Mouse (Mus musculus): ENCODE results near the gene Fhl3.
"Not testable (repeated sequence)": the region's sequence is repeated elsewhere in the genome, so short reads cannot be mapped to it uniquely, and the experiment has no call there.

The Fhl3 gene

DNA sequence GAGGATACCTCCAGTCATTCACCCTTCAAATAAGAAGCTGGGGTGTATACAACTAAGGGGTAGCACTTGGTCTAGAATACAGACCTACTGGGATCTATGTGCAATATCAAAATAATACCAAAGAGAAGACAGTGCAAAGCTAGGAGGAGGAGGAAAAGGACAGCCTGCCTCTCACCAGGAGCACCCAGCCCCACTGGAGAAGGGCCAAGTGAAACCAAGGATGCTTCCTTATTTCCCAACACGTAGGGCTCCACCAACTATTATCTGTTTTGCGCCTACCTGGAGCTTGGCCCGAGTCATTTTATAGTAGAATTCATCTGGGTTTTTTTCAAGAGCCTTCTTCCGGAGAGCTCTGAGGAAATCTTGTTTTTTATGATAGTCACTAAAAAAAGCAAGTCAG, 17.0 kb upstream of the Fhl3 start:
- no peak for DNase-seq (ENCODE audit: inconsistent ontology term)

DNA sequence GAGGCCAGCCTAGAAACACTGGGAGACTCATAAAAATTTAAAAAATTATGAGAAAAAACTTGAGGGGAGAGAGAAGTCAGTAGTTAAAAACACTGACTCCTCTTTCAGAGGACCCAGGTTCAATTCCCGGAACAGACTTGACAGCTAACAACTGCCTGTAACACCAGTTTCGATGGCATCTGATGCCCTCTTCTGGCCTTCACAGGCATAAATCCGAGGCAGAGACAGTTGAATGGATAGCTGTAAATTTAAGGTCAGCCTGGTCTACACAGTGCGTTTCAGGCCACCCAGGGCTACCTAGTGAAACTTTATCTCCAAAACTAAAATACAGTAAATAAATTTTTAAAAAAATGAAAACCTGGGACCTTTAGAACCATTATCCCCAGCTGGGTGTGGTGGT, 15.5 kb upstream of the Fhl3 start:
- no peak for DNase-seq (ENCODE audit: inconsistent ontology term)

GRCm38 (mm10) chr4:124685453-124685852, 15.0 kb upstream of the Fhl3 start:
- no peak for DNase-seq (ENCODE audit: inconsistent ontology term)

DNA sequence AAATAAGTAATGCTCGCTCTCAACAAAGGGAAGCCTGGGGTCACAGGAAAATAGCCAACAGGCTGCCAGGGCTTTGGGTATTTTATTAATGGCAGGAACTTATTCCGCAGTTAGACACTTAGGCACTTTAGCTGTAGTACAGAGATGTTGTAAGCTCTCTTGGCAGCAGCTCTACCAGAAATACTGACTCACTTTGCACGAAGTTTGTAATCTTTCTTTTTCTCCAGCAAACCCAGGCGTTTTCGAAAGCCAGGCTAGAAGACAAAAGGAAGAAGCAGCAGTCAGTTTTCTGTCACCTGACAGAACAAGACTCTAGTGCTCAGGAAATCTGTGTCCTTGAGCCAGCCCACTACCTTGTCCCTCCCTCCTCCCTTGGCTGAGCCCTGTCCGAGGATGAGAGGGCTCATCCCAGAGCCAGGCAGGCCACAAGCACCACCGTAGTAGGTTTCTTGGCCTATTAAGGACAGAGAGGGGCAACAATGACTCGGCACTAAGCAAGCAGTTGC, 14.6 kb upstream of the Fhl3 start:
- DNase-seq (ENCODE audit: inconsistent ontology term): no peak

GRCm38 (mm10) chr4:124691455-124691854, 9.0 kb upstream of the Fhl3 start:
- DNase-seq (ENCODE audit: inconsistent ontology term): no peak

DNA sequence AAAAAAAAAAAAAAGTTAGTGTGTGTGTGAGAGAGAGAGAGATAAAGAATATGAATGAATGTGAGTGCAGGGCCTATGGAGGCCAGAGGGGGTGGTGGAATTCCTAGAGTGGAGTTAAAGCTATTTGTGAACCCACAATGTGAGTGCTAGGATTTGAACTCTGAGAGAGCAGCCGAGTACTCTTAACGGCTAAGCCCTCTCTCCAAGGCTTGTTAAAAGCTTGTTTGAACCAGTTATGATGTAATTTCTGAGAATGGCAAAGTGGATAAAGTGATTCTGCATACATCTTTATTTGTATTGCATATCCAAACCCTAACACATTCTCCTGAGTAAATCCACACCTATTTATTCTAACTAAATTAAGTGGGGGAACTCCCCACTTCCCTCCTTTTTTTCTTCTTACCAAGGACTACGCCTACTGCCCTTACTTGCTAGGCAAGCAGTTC, 8.1 kb upstream of the Fhl3 start:
- DNase-seq (ENCODE audit: inconsistent ontology term): no peak

DNA sequence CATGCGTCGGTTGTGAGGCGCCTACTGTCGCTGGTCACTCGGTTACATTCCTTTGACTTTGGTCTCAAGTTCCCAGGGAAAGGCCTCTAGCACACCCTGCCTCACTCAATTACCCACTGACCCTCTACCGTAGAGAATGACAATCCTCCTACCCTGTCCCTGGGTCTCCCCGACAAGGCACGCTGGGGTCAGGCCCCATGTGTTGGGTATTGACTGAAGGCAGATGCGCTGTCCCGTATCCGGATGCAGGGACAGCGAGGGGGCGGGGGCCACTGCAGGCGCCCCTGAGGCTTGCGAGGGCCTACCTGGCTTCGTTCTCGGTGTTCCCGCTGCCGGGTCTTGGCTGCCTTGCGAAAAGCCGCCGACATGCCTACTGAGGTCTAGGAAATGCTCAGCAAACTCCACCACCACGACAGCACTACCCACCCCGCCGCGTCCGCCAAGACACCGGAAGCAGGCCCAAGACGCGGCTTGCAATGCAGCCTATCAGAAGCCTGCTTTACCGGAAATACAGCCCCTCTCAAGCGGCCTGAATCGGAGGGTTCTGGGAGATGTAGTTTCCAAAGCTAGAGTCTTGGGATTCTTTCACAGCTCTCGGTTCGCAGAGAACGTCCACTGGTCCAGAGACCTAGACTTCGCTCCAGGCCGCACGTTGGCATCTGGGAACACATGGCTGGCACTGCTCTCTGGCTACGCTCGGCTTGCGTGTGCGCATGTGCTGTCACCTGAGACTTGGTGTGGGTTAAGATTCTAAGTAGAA, 7.2 kb upstream of the Fhl3 start, which contains the start of gene Utp11:
Utp11 (minus strand) TSS at position 466 of the 760 bp plus-strand sequence.
- DNase-seq (ENCODE audit: inconsistent ontology term): peak; percentile 90

GRCm38 (mm10) chr4:124694572-124694971, 5.9 kb upstream of the Fhl3 start:
- DNase-seq (ENCODE audit: inconsistent ontology term): no peak

DNA sequence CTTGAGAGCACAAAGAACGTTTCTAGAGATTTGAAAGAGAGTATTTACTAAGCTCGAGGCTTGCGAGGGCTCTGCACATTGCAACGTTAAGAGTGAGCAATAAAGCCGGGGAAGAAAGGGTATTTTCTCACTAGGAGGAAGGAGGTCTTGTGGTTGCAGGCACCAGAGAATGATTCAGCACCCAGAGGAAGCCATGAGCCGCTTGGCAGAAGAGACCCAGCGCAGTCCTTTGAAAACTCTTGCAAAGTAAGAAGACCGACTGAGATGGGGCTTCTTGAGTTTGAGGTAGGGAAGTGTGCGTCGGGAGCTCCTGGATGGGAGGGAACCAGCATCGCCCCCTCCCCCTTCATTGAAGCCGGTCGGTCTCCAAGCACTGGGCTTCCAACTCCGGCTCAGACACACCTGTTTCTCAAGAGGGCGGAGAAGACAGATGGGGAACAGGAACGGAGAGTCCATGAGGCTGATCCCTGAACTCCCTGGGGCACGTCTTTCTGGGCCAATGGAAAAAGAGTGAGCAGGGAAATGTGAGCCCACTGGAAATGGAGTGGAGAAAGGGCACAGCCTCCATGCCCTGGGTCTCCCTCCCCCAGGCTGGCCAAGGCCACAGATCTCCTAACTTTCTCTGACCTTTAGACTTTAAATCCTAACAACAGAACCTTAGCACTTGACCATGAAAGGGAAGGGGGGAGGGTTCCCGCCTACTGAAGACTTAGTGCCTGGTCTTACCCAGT, 4.5 kb upstream of the Fhl3 start:
- DNase-seq (ENCODE audit: inconsistent ontology term): no peak

DNA sequence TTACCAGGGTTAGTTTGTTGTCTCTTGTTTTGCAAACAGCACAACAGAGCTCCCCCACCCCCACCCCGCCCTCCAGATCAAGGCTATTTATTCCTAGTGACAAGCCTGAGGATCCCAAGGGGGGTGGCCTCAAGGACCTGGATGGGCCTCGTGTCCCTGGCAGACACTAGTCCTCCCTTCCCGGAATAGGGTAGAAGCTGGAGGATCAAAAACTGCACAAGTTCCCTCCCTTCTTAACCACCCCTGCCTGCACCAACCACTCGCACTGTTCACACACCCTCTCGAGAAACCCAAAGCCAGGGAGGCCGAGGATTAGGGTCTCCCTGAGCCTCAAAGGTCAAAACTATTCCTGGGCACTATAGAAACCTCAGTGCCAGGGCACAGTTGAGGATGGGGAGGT, 710 bp upstream of the Fhl3 start:
- DNase-seq (ENCODE audit: inconsistent ontology term): no peak

DNA sequence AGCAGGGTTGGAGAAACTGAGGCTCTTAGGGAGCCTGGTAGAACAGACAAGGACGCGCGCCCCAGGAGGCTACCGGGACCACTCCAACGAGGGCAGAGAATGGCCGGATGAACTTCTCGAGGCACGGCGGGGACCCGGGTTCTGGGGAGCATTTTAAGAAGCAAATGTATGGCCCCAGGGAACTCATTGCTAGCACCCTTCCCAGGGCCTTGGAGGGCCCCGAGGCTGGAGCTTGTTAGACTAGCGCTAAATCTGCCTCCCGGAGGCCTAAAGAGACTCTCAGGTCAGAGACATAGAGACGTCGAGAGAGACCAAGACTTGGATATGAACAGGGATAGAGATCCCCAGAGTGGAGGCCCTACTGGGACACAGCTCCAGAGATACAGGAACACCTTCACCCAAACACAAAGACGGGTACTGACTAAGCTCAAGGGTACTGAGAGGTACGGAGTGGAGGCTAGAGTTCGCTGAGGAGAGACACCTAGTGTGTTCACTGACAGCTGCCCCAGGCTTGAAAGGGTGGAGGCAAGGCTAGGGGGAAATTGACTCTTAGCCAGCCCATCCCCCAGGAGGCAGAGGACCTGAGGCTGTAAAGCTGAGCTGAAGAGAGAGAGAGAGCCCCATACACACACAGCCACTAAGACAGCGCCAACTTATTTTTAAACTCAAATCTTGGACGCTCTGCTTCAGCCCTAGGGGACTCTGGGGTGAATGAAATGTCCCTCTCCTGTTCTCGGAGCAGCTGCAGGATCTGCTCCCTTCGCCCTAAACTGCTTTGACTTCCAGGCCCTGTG, 748 bp downstream of the Fhl3 start:
- peak; percentile 41 for DNase-seq (ENCODE audit: inconsistent ontology term)

DNA sequence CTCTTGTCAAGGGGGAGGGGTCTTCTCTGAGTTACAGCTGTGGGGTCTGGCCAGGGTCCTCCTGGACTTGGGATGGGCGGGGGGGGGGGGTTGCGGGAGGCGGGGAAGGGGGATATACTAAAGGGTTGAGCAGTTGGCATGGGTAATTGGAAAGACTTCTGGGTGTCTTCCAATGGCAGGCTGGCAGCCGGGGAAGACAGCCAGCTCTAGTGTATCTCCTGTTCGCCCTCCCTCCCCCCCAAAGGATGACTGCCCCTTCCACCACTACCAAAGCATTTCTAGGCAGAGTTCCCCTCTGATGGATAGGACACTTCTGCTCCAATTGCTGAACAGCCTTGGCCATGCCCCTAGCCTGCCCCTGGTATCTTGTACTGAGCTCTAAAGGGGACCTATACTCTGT, 1.4 kb downstream of the Fhl3 start:
- DNase-seq (ENCODE audit: inconsistent ontology term): no peak

DNA sequence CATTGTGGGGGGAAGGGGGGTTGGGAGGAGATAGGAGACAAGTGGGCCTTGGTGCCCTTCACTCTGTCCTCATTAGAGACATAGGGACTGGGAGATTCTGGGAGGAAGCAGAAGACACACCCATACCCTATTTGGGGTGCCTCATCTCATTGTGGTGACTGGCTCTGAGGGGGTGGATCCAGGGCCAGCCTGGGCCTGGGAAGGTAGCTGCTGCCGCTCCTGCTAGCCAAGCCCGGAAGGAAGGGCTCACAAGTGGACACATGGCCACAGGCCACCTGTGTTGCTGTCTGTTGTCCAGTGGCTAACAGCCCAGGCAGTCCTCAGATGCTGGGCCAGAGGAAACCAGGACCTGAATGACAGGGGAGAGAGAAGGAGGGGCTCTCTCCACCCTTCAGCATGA, 2.9 kb downstream of the Fhl3 start:
- peak; percentile 38 for DNase-seq (ENCODE audit: inconsistent ontology term)

GRCm38 (mm10) chr4:124703881-124704796, 3.6 kb downstream of the Fhl3 start:
- peak; percentile 68 for DNase-seq (ENCODE audit: inconsistent ontology term)

- DNase-seq (ENCODE audit: inconsistent ontology term): peak; percentile 41
These were observed 4.4 kb downstream of the Fhl3 start for GRCm38 (mm10) chr4:124704797-124705474.

DNA sequence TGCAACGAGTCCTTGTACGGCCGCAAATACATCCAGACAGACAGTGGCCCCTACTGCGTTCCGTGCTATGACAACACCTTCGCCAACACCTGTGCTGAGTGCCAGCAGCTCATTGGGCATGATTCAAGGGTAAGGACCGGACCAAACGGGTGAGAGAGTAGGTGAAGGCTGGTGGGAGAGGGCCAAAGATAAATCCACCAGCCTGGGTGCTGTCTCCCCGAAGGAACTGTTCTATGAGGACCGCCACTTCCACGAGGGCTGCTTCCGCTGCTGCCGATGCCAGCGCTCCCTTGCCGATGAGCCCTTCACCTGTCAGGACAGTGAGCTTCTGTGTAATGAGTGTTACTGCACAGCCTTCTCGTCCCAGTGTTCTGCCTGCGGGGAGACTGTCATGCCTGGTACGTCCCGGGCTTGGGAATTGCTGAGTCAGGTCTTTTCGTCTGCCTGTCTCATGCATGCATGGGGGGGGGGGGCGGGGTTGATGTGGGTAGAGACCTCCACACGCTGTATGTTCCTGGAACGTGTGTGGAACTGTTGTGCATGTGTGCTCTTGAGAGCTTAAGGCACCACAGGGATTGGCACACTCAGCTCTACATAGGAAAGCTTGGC, 5.3 kb downstream of the Fhl3 start:
- no peak for DNase-seq (ENCODE audit: inconsistent ontology term)

- DNase-seq (ENCODE audit: inconsistent ontology term): not testable (repeated sequence)
These were observed 7.1 kb downstream of the Fhl3 start for GRCm38 (mm10) chr4:124707381-124708199.

DNA sequence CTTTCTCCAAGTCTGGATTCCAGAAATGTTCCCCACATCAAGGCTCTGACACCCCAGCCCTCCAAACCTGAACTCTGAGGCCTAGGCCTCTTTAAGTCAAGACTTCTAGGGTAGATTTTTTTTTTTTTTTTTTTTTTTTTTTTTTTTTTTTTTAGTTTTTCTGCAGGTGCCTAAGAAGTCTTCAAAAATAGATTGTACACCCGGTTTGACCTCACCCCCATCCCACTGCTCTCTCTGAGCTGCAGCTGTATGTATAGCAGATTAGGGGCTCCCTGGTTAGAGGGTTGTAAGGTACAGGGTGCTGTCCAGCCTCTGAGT, 7.7 kb downstream of the Fhl3 start:
- DNase-seq (ENCODE audit: inconsistent ontology term): not testable (repeated sequence)
